Mouse (Mus musculus) liver, adult (tissue): Measurements from ENCODE around the gene Prrc2c.
A peak's percentile ranks its signal among the peaks of the same experiment; 100 is the strongest.

Experiments
- GATA4 ChIP-seq: IDR thresholded peaks from 2 replicates; pipeline ENCODE4 v1.6.1; 2014; ENCODE audit warnings: mild to moderate bottlenecking, low read length; ENCODE audit not compliant: insufficient replicate concordance

The Prrc2c gene

DNA sequence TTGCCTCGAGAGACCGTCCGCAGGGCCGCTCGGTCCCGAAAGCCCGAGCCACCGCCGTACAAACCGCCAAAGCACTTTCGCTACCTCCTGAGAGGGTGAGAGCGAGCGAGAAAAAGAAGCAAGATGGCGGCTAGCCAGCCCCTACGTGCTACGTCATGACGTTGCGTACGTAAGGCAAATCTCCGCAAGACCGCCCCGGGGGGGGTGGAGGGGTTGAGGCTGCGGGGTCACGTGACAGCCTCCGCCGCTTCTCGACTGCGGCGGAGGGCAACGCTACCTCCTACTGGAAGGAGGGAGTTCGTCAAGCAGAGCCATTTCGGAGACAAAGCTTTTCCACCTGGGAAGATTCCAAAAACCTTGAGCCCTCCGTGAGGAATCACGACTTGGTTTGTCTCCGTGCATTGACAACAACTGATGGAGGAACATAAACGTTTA is at the start of gene Prrc2c:
Gene Prrc2c, minus strand, starts transcription at position 156 of the 435 bp plus-strand sequence.
- peak; percentile 55; the same call in 1 of the 2 replicates for TF ChIP-seq GATA4

DNA sequence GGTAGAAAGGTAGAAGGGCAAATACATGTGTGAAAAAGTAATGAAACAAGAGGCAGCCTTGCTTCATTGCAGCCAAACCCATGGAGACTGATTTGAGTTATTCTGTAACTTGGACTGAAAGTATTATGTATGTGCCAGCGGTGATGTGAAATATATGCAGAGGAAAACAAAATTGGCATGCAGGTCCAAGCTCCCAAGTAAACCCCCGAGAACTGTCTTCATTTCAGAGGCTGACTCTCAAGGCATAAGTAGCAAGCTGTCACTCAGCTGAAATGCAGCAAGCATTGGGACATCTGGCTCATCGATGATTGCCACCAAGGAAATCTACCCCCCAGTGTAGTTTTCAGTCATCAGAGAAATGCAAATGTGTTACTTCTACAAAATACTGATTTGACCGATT is 44.9 kb upstream of the Prrc2c start:
- TF ChIP-seq GATA4 = no peak

DNA sequence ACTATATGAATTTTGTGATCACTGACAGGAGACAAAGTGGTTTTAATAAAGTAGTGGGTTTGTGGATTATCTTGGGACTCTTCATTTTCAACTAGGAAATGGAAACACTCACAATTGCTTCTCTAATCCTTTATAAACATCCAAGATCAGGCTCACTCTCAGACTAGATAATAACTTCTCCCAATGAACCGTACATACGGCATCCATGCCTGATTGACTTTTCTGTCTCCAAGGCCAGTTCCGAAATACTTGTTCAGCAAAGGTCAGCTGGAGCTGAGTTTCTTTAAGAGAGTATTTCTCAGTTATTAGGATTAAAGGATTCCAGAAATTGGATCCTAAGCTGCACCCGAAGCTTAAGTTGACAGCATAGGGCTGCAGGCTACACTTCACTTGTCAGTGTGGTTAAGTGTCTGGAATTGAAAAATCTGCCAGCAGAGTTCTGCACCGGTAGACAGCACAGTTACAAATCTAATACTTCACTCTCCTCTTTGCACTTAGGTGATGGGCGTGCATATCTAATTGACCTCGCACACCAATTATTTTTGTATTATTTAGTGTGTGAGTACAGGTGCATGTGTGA is 43.4 kb upstream of the Prrc2c start:
- TF ChIP-seq GATA4 = no peak

DNA sequence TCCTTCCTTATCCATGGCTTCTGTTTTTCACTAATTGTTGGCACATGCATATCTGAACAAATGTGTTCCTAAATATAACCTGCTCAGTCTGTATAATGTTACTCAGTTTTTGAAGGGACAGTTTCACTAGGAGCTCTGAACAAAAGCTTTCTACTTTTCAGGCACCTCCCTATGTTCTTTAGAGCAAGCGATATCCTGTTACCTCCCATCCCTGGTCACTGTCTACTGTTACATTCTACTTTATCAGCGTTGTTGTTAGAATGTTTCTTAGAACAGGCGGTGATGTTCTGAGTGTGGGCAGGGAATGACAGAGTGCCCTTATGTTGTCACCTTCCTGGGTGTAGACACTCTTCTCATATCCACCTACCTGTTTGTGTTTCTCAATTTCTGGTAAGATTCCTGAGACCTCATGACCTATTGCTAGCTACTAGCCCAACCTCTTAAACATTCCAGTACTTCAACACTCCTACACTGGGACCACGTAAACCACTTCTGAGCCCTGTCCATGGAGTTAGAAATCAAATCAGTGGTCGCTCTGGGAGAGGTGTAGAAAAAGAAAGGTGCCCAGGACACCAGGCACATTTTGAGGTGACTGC is 37.7 kb upstream of the Prrc2c start:
- TF ChIP-seq GATA4 = no peak

DNA sequence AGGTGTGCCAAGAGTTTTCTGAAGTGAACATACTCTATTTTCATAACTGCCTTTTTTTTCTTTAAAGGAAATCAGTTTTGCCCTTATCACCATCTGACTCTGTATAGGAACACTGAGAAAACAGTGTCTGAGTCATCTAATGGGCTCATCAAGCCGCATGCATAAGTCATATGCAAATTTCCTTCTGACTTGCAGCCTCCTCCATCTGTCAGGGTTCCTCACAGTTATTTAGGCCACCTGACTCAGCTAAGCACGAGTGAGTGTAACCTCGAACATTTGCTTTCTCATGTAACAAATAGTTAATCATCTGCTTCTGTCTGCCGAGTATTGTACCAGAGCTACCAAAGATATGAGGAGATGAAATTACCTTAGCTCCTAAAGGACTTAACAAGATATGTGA is 33.3 kb upstream of the Prrc2c start:
- TF ChIP-seq GATA4 = no peak

GRCm38 (mm10) chr1:162771617-162772360 is 31.4 kb upstream of the Prrc2c start:
- no peak for TF ChIP-seq GATA4

- TF ChIP-seq GATA4 = no peak
Measured at GRCm38 (mm10) chr1:162752009-162752408, 11.7 kb upstream of the Prrc2c start.

GRCm38 (mm10) chr1:162749607-162750006 is 9.3 kb upstream of the Prrc2c start:
- no peak for TF ChIP-seq GATA4

DNA sequence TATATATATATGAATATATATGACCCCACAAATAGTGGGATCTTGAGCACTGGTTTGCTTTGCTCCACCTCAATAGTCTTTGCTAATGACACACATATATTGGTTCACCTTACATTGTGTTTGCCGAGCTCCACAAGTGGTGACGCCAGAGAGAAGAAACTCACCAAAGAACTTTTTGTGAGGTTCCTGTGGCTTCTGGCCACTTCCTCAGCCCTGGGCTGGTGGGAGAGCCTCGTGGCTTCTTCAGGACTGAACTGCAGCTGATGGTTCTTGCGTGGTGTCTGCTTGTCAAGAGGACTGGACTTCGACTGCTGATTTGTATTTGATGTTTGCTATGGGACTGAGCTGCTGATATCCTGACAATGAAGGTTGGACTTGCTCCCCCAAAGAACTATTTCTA is 8.4 kb upstream of the Prrc2c start:
- no peak for TF ChIP-seq GATA4

DNA sequence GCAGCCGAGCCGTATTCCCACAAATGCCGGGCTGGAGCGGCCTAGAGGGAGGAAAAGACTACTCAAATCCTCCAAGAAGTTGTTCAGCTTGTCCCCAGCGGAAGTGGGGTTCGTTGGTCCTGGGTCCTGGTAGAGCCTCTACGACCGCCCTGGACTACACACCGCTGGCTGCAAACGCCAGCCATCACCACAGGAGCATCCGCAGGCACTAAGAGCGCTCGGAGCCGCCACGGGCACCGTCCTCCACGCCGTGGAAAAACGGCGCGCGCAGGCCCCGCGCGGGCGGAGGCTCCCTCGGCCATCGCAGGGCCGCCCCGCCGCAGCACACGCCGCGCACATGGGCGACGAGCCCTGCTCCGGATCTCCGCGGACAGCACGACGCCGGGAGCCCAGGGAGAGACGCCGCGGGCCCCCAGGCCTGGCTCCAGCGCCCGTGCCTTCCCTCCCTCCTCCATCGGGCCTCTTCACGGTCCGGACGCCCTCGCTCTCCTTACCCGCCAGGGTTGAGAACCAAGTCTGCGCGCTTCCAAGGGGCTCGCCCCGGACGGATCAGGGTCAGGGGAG is 443 bp downstream of the Prrc2c start:
- no peak for TF ChIP-seq GATA4

DNA sequence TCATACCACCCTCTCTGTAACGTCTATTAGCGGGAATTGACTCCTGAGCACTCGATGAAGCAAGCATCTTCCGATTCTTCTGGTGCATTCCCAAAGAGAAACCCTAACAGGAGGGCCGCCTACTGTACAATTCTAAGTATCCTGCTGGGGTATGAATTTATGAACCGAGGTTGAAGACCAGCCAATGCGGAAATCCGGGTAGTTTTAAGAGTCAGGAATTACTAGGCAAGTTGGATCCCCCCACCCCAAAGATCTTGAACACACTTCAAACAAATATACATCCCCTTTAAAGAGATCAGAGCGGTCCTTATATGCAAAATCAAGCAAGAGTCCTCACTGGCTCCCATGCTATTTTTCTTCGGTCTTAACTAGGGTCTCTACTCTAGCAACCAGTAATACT is 950 bp downstream of the Prrc2c start:
- no peak for TF ChIP-seq GATA4

DNA sequence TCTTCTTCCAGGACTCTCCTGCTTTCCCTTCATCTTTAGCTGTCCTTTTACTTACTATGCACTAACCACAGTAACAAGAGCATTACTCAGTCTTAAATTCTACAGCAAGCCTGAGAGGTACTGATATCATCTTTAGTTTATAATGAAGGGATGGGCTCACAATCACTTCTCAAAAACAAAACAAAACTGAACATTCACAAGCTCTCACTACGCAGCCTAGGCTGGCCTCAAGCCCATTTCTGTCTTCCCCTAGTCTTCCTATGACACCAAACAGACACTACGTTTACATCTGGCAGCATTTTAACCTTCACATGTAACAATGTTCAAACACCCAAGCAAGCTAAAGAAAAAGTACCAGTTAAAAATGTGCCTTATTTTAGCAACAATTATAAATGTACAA is 1.9 kb downstream of the Prrc2c start:
- no peak for TF ChIP-seq GATA4

GRCm38 (mm10) chr1:162735084-162735483 is 5.3 kb downstream of the Prrc2c start:
- TF ChIP-seq GATA4 = no peak

- TF ChIP-seq GATA4 = no peak
Measured at GRCm38 (mm10) chr1:162734283-162734682, 6.1 kb downstream of the Prrc2c start.

DNA sequence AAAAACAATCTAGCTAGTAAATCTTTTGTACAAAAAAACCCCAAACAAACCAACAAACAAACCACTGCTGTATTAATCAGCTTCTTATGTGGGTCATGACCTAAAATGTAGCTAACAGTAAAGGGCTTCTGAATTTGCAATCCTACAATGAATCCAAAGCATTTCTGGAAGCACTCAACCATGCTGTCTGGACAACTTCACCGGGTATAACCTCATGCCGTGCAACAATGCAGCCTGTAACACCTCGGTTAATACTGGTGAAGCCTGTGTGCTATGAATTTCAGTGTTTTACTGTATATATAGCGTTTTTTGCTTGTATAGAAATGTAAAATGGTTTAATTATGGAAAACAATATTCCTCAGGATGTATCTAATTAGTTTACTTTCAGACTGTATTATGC is 8.3 kb downstream of the Prrc2c start:
- no peak for TF ChIP-seq GATA4

DNA sequence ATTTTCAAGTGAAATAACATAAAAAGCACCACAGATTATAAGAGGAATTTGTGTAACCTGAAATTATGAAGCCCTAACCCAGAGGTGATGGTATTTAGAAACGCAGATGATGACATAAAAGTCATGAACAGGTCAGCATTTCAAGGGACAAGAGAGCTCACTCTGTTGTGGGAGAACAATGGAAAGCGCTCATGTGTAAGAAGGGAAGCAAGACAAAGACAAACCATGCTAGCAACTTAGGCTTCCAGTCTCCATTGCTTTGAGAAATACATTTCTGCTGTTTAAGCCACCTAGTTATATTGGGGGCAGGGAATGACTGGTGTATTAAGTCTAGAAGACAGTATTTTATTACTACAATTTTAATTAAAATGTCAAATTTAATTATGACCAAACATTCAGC is 10.9 kb downstream of the Prrc2c start:
- TF ChIP-seq GATA4 = no peak
